Mouse (Mus musculus) midbrain, embryonic 13.5 days (tissue): ENCODE results near the gene Fbxw7. TPM values are rescaled to one million over a fixed set of nuclear protein-coding genes. Genes with fewer than 3 reads are reported as not detected.

Experiments
- ATAC-seq: fragments of 200-750 bp; cut with Nextera tagmentation; 2 replicates; pipeline ENCODE4 v1.8.0; 2017; ENCODE audit warnings: mild to moderate bottlenecking, moderate TSS enrichment, moderate library complexity
- H3K27ac ChIP-seq: fragments of 300-500 bp; sonication (generic); 2 replicates; pipeline ENCODE4 v1.5.1; 2015; ENCODE audit warnings: inconsistent platforms, mild to moderate bottlenecking, moderate library complexity
- H3K27me3 ChIP-seq: fragments of 300-500 bp; sonication (generic); 2 replicates; pipeline ENCODE4 v1.6.1; 2015; ENCODE audit warnings: mild to moderate bottlenecking, inconsistent platforms
- H3K36me3 ChIP-seq: fragments of 300-500 bp; sonication (generic); 2 replicates; pipeline ENCODE4 v1.6.1; 2015; ENCODE audit warnings: mild to moderate bottlenecking, inconsistent platforms
- H3K4me1 ChIP-seq: fragments of 300-500 bp; sonication (generic); replicated peaks from 2 replicates; pipeline ENCODE4 v1.6.1; 2015; ENCODE audit warnings: inconsistent platforms
- H3K4me2 ChIP-seq: fragments of 300-500 bp; sonication (generic); replicated peaks from 2 replicates; pipeline ENCODE4 v1.6.1; 2015; ENCODE audit warnings: moderate library complexity, mild to moderate bottlenecking, inconsistent platforms
- H3K4me3 ChIP-seq: fragments of 300-500 bp; sonication (generic); replicated peaks from 2 replicates; pipeline ENCODE4 v1.5.1; 2015; ENCODE audit warnings: mild to moderate bottlenecking, inconsistent platforms
- H3K9ac ChIP-seq: fragments of 300-500 bp; sonication (generic); replicated peaks from 2 replicates; pipeline ENCODE4 v1.6.1; 2015; ENCODE audit warnings: mild to moderate bottlenecking, inconsistent platforms
- H3K9me3 ChIP-seq: fragments of 300-500 bp; sonication (generic); 2 replicates; pipeline ENCODE4 v1.6.1; 2016; ENCODE audit warnings: mild to moderate bottlenecking, inconsistent platforms
- WGBS: fragments of 180-500 bp; shearing (Covaris S2); methylation state at CpG from one replicate; pipeline ENCODE4 v1.1.7; 2015; 5-methylcytosine and 5-hydroxymethylcytosine counted together
- polyA plus RNA-seq: library from polyadenylated mRNA; unstranded; fragments of >200 nt; fragmentation: Nextera tagmentation; extraction: Ambion mirVana; gene quantifications from 2 replicates; pipeline ENCODE4 v1.2.1, GENCODE M21; 2015

The Fbxw7 gene
- polyA plus RNA-seq, 1 experiment from 2014 or later: 21.4 TPM

DNA sequence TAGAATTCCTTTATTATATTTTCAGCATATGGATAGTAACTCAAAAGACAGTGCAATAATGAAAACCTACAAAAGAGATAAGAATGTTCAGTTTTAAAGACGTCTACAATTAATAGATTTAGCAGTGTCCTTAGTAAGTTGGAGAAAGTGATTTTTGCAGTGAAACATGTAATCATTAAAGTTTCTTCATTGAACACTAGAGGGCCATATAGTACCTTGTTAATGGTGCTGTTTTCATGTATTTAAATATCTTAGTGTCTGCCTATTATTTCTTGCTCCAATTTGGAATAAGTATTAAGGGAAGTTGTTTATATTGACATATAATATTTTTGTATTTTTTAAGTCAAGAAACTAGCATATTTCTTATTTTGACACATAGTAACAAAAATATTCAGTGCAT lies 99.2 kb downstream of the Fbxw7 start:
- no peak overlapping the region for H3K9ac ChIP-seq
- 0 out of 2 replicates have a peak, but pooled peaks cover under 1% of the 10 kb centered on the region for H3K4me1 ChIP-seq
- 64% methylated on average over 1 of the region's 1 CpGs for WGBS
- no peak overlapping the region for H3K27ac ChIP-seq
- no peak overlapping the region for H3K4me3 ChIP-seq
- H3K9me3 ChIP-seq: no peaks in the 10 kb centered on the region
- H3K4me2 ChIP-seq: no peak overlapping the region
- no peaks in the 10 kb centered on the region for H3K36me3 ChIP-seq
- no peak for ATAC-seq
- no peaks in the 10 kb centered on the region for H3K27me3 ChIP-seq

- no peak overlapping the region for H3K4me3 ChIP-seq
- WGBS: 89% methylated on average over 9 of the region's 9 CpGs
- H3K4me2 ChIP-seq: no peak overlapping the region
- H3K36me3 ChIP-seq: no peaks in the 10 kb centered on the region
- H3K27me3 ChIP-seq: no peaks in the 10 kb centered on the region
- no peaks in the 10 kb centered on the region for H3K4me1 ChIP-seq
- no peak overlapping the region for H3K9ac ChIP-seq
- no peak overlapping the region for H3K27ac ChIP-seq
- ATAC-seq: no peak
- H3K9me3 ChIP-seq: no peaks in the 10 kb centered on the region
These were observed 103.0 kb downstream of the Fbxw7 start for GRCm38 (mm10) chr3:84917903-84918679.

DNA sequence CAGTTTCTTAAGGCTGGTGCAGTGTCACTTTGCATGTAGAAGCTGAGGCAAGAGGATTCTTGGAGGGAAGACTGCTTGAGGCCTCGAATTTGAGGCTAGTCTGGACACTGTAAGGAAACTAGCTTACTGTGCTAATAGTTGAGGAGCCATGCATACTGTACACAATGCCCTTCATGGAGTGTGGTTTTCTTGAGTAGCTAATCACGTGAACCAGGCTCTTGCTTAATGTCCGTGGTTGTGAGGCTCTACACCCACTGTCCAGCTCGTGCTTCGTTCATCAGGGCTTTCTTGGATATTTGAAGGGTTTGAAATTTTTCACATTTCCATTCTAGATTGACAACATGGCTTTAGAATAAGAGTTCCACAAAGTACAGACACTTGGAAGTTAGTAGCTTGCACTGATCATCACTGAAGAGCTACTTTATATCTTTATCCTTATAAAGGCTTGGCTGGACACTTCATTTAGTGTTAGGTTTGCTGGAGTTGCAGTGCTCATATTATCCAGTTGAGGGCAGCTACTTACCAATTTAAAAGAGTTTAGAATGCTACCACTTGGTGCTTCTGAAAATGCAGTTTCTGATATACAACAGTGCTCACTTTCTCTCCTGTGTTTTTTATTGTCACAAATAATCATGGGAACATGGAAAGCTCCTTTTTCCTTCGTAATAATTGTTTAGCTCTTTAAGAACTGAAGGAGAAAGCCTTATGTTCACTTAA lies 106.8 kb downstream of the Fbxw7 start:
- no peak for ATAC-seq
- 81% methylated on average over 6 of the region's 6 CpGs for WGBS

DNA sequence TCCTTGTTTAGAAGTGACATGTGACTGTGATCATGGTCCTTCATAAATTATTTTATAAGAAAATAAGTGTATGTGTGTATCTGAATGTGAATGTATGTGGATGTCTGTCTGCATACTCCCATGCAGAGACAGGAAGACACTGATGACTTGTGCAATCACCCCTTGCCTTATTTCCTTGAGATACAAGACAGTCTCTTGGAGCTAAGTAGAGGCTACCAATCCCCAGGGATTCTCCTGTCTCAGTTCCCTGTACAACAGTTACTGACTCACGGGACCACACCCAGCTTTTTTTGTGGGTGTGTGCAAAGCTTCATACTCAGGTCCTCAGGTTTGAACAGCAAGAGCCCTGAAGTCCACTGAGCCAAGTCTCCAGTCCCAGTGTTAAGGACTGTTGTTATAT lies 108.2 kb downstream of the Fbxw7 start:
- Histone ChIP-seq H3K9ac (no peak overlapping the region), H3K27ac (no peak overlapping the region), H3K4me3 (no peak overlapping the region), H3K27me3 (no peaks in the 10 kb centered on the region), H3K4me2 (no peak overlapping the region), H3K36me3 (no peaks in the 10 kb centered on the region), H3K4me1 (0 out of 2 replicates have a peak, but pooled peaks cover 3% of the 10 kb centered on the region), H3K9me3 (no peaks in the 10 kb centered on the region)
- WGBS: 91% methylated on average over 1 of the region's 1 CpGs
- ATAC-seq: no peak

More for the DNA sequence above, 106.8 kb downstream of the Fbxw7 start:
- Histone ChIP-seq H3K4me1 (0 out of 2 replicates have a peak, but pooled peaks cover 3% of the 10 kb centered on the region), H3K9ac (no peak overlapping the region), H3K9me3 (no peaks in the 10 kb centered on the region), H3K4me3 (no peak overlapping the region), H3K27ac (no peak overlapping the region), H3K27me3 (no peaks in the 10 kb centered on the region), H3K36me3 (no peaks in the 10 kb centered on the region), H3K4me2 (no peak overlapping the region)

DNA sequence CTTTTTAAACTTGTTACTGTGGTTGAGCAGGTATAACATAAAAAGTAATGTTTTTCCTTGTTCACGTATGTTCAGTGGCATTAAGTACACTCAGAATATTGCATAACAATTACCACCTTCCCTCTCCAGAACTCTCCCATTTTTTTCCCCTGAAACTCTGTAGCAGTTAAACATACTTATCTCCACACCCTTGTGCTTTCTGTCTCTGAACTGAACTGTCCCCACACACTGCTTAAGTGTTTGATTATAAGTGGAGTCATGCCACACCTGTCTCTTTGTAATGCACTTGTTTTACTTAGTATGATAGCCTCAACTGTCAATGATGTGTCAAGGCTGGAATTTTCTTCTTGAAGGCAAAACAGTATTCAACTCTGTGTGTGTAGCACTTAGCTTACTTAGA lies 108.6 kb downstream of the Fbxw7 start:
- H3K4me2 ChIP-seq: no peak overlapping the region
- no peak for ATAC-seq
- H3K4me1 ChIP-seq: 0 out of 2 replicates have a peak, but pooled peaks cover 3% of the 10 kb centered on the region
- no peaks in the 10 kb centered on the region for H3K27me3 ChIP-seq
- H3K4me3 ChIP-seq: no peak overlapping the region
- no peaks in the 10 kb centered on the region for H3K9me3 ChIP-seq
- WGBS: 88% methylated on average over 1 of the region's 1 CpGs
- H3K36me3 ChIP-seq: no peaks in the 10 kb centered on the region
- no peak overlapping the region for H3K27ac ChIP-seq
- H3K9ac ChIP-seq: no peak overlapping the region

- WGBS: 85% methylated on average over 4 of the region's 4 CpGs
- ATAC-seq: no peak
These were observed 110.2 kb downstream of the Fbxw7 start for GRCm38 (mm10) chr3:84925229-84925628.

DNA sequence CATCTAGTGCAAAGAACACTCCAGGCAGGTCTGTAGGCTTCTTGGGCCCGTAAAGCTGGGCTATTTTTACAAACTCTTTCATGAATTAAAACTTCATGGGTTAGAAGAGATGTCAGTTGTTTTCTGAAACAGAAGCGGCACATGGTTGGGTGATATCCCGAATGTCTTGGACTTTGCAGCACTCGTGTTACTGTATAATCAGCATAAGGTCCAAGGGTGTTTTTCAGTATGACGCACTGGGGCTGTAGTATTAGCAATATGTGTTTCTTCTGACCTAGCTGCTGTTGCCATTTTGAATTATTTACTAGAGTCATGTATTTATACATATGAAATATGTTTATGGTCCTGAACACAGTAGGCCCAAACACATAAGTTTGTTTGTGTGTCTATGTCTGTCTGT lies 111.1 kb downstream of the Fbxw7 start:
- WGBS: 91% methylated on average over 5 of the region's 5 CpGs
- Histone ChIP-seq H3K9ac (no peak overlapping the region), H3K36me3 (no peaks in the 10 kb centered on the region), H3K9me3 (no peaks in the 10 kb centered on the region), H3K27me3 (no peaks in the 10 kb centered on the region), H3K4me3 (no peak overlapping the region), H3K4me1 (0 out of 2 replicates have a peak, but pooled peaks cover 3% of the 10 kb centered on the region), H3K4me2 (no peak overlapping the region), H3K27ac (no peak overlapping the region)
- no peak for ATAC-seq

More at GRCm38 (mm10) chr3:84925229-84925628, 110.2 kb downstream of the Fbxw7 start:
- no peak overlapping the region for H3K4me2 ChIP-seq
- no peaks in the 10 kb centered on the region for H3K9me3 ChIP-seq
- 0 out of 2 replicates have a peak, but pooled peaks cover 3% of the 10 kb centered on the region for H3K4me1 ChIP-seq
- no peaks in the 10 kb centered on the region for H3K36me3 ChIP-seq
- H3K9ac ChIP-seq: no peak overlapping the region
- H3K27ac ChIP-seq: no peak overlapping the region
- no peak overlapping the region for H3K4me3 ChIP-seq
- no peaks in the 10 kb centered on the region for H3K27me3 ChIP-seq

DNA sequence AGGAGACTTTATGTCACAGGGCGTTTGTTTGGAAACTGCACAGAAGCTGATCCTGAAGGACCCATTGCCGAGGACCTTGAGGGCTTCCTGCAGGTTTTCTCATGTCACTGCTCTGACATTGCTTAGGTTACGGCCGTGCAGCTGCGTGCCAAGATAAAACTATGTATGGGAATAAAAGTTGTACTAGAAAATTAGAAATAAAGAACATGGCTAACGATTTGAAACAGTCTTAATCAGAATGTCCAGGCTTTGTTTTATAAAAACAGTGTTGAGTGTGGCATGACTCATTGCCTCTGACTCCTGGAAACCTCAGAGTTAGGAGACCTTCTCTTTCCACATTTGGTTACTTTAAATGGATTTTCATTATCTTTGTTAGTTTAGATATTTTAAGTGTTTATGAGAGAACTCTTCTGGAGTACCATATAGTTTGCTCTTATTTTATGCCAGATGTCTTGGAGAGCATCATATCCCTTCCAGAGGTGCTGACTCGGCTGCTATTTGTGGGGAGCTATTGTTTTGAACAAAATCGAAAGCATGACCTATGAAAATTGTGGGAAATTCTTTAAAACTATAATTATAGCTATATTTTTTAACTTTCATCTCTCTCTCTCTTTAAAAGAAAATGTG lies 112.2 kb downstream of the Fbxw7 start:
- H3K4me1 ChIP-seq: 0 out of 2 replicates have a peak, but pooled peaks cover 3% of the 10 kb centered on the region
- no peak for ATAC-seq

GRCm38 (mm10) chr3:84927901-84928300 lies 112.8 kb downstream of the Fbxw7 start:
- ATAC-seq: no peak
- H3K4me3 ChIP-seq: no peak overlapping the region
- WGBS: 86% methylated on average over 2 of the region's 2 CpGs
- no peaks in the 10 kb centered on the region for H3K9me3 ChIP-seq
- no peak overlapping the region for H3K27ac ChIP-seq
- H3K4me2 ChIP-seq: no peak overlapping the region
- H3K9ac ChIP-seq: no peak overlapping the region
- no peaks in the 10 kb centered on the region for H3K36me3 ChIP-seq
- 0 out of 2 replicates have a peak, but pooled peaks cover 3% of the 10 kb centered on the region for H3K4me1 ChIP-seq
- H3K27me3 ChIP-seq: no peaks in the 10 kb centered on the region

More for the DNA sequence above, 112.2 kb downstream of the Fbxw7 start:
- no peak overlapping the region for H3K9ac ChIP-seq
- H3K27ac ChIP-seq: no peak overlapping the region
- no peaks in the 10 kb centered on the region for H3K27me3 ChIP-seq
- H3K9me3 ChIP-seq: no peaks in the 10 kb centered on the region
- no peak overlapping the region for H3K4me2 ChIP-seq
- H3K4me3 ChIP-seq: no peak overlapping the region
- H3K36me3 ChIP-seq: no peaks in the 10 kb centered on the region
- 88% methylated on average over 8 of the region's 8 CpGs for WGBS

DNA sequence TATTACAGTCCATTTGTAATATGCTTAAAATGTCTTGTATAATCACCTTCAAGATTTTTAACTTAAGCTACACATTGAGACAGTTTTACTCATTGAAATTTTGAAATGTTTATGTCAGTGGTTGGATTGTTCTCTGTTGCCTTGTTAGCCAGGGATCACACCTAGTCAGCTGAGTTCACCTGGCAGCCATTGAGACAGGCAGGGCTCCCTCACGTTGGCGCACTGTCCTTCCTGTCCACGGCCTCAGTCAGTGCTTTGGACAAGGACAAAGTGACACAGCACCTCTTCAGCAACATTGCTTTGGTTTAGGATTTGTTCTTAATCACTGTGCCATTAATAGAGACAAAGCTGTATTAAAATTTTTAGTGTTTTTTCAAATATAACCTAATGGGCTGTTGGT lies 114.1 kb downstream of the Fbxw7 start:
- Histone ChIP-seq H3K36me3 (no peaks in the 10 kb centered on the region), H3K4me2 (no peak overlapping the region), H3K9ac (no peak overlapping the region), H3K27me3 (no peaks in the 10 kb centered on the region), H3K4me1 (0 out of 2 replicates have a peak, but pooled peaks cover 3% of the 10 kb centered on the region), H3K4me3 (no peak overlapping the region), H3K9me3 (no peaks in the 10 kb centered on the region), H3K27ac (no peak overlapping the region)
- WGBS: 91% methylated on average over 3 of the region's 3 CpGs
- ATAC-seq: no peak

DNA sequence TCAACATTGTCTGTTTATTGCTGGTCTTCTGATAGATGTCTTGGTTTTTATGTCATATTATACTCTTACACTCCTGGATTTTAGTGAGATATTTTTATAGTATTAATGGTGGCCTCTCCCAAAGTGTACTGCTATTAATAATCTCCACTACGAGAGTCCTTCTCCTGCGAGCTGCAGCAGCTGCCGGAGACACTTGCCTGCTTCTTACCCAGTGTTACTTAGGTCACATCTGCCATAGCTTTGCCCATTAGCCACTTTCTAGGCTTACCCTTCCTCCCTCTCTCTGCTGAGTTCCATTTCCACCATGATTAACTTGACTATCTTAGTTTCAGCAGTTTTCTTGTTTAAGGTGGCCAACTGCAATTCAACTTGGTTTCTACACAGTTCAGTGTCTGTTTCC lies 115.6 kb downstream of the Fbxw7 start:
- H3K27ac ChIP-seq: no peak overlapping the region
- H3K4me1 ChIP-seq: no peaks in the 10 kb centered on the region
- H3K4me3 ChIP-seq: no peak overlapping the region
- no peak for ATAC-seq
- H3K9me3 ChIP-seq: no peaks in the 10 kb centered on the region
- H3K4me2 ChIP-seq: no peak overlapping the region
- no peaks in the 10 kb centered on the region for H3K36me3 ChIP-seq
- H3K9ac ChIP-seq: no peak overlapping the region
- WGBS: 93% methylated on average over 3 of the region's 3 CpGs
- H3K27me3 ChIP-seq: no peaks in the 10 kb centered on the region

DNA sequence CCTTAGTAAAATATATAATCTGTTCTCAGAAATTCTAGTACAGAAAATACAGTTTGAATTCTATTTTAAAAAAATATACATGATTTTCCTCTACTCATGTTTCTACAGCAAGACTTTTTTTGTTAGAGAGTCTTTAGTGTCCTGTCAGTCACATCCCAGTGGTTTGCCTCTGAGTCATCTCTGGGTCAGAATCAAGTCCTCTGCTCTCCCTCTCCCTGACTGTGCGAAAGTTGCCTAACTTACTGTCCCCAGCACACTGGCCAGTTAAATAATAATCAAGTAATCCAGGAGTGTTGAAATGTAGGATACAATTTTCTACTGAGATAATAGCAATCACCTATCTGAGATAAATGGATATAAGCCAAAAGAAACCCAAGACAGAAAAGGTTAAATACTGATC lies 120.7 kb downstream of the Fbxw7 start:
- Histone ChIP-seq H3K27me3 (no peaks in the 10 kb centered on the region), H3K27ac (no peak overlapping the region), H3K36me3 (no peaks in the 10 kb centered on the region), H3K4me1 (peaks cover 21% of the 10 kb centered on the region), H3K4me3 (no peak overlapping the region), H3K4me2 (no peak overlapping the region), H3K9ac (no peak overlapping the region), H3K9me3 (no peaks in the 10 kb centered on the region)
- WGBS: 70% methylated on average over 1 of the region's 1 CpGs
- ATAC-seq: no peak
